Mouse (Mus musculus): ENCODE results near the gene Sgcg. TPM values are rescaled to one million over a fixed set of nuclear protein-coding genes. Genes with fewer than 3 reads are reported as not detected.

The Sgcg gene
- polyA plus RNA-seq, 1 experiment from 2014 or later: 1.7 TPM

- no peak overlapping the region for H3K4me2 ChIP-seq (ENCODE audit: low read depth, severe bottlenecking)
- no peaks in the 10 kb centered on the region for H3K27me3 ChIP-seq (ENCODE audit: control insufficient read depth, insufficient read depth, low read length)
- no peaks in the 10 kb centered on the region for H3K36me3 ChIP-seq (ENCODE audit: control insufficient read depth, insufficient read depth, low read length)
- H3K27ac ChIP-seq (replicated peaks; ENCODE audit: low read depth, low read length): no peak overlapping the region
- DNase-seq (ENCODE audit: low spot score) (no peak), ATAC-seq (ENCODE audit: insufficient number of reproducible peaks, low FRiP score, low TSS enrichment, low read depth) (no peak)
- 74% methylated on average over 1 of the region's 1 CpGs for WGBS
- peaks cover 7% of the 10 kb centered on the region; the same call in 1 of the 2 replicates for H3K4me1 ChIP-seq (ENCODE audit: control insufficient read depth, insufficient read depth, low read length)
- H3K9me3 ChIP-seq (ENCODE audit: control insufficient read depth, low read length): no peaks in the 10 kb centered on the region; the same call in 1 of the 2 replicates
- no peak overlapping the region for H3K9ac ChIP-seq (ENCODE audit: low read length)
- H3K4me3 ChIP-seq (ENCODE audit: low read depth, low read length): no peak overlapping the region
Measured at GRCm38 (mm10) chr14:61226151-61226550, 32.1 kb downstream of the Sgcg start.

GRCm38 (mm10) chr14:61224387-61225077 lies 33.8 kb downstream of the Sgcg start:
- no peaks in the 10 kb centered on the region; the same call in 1 of the 2 replicates for H3K9me3 ChIP-seq (ENCODE audit: control insufficient read depth, low read length)
- H3K4me1 ChIP-seq (ENCODE audit: control insufficient read depth, insufficient read depth, low read length): peaks cover 7% of the 10 kb centered on the region; the same call in 1 of the 2 replicates
- H3K4me2 ChIP-seq (ENCODE audit: low read depth, severe bottlenecking): no peak overlapping the region
- H3K27me3 ChIP-seq (ENCODE audit: control insufficient read depth, insufficient read depth, low read length): no peaks in the 10 kb centered on the region
- no peak overlapping the region for H3K9ac ChIP-seq (ENCODE audit: low read length)
- DNase-seq (ENCODE audit: low spot score): no peak
- no peak overlapping the region for H3K4me3 ChIP-seq (ENCODE audit: low read depth, low read length)
- no peak overlapping the region for H3K27ac ChIP-seq (replicated peaks; ENCODE audit: low read depth, low read length)
- 89% methylated on average over 5 of the region's 5 CpGs for WGBS
- ATAC-seq (ENCODE audit: insufficient number of reproducible peaks, low FRiP score, low TSS enrichment, low read depth): no peak
- no peaks in the 10 kb centered on the region for H3K36me3 ChIP-seq (ENCODE audit: control insufficient read depth, insufficient read depth, low read length)

GRCm38 (mm10) chr14:61223740-61224139 lies 34.5 kb downstream of the Sgcg start:
- Histone ChIP-seq H3K4me3 (ENCODE audit: low read depth, low read length) (no peak overlapping the region), H3K4me1 (ENCODE audit: control insufficient read depth, insufficient read depth, low read length) (peaks cover 7% of the 10 kb centered on the region; the same call in 1 of the 2 replicates), H3K27me3 (ENCODE audit: control insufficient read depth, insufficient read depth, low read length) (no peaks in the 10 kb centered on the region), H3K9me3 (ENCODE audit: control insufficient read depth, low read length) (no peaks in the 10 kb centered on the region; the same call in 1 of the 2 replicates), H3K27ac (replicated peaks; ENCODE audit: low read depth, low read length) (no peak overlapping the region), H3K4me2 (ENCODE audit: low read depth, severe bottlenecking) (no peak overlapping the region), H3K36me3 (ENCODE audit: control insufficient read depth, insufficient read depth, low read length) (no peaks in the 10 kb centered on the region), H3K9ac (ENCODE audit: low read length) (no peak overlapping the region)
- ATAC-seq (ENCODE audit: insufficient number of reproducible peaks, low FRiP score, low TSS enrichment, low read depth): 0 out of 2 replicates have a peak, but pooled peaks have one; percentile 54
- DNase-seq (ENCODE audit: low spot score): peak; percentile 67
- 42% methylated on average over 4 of the region's 4 CpGs for WGBS

DNA sequence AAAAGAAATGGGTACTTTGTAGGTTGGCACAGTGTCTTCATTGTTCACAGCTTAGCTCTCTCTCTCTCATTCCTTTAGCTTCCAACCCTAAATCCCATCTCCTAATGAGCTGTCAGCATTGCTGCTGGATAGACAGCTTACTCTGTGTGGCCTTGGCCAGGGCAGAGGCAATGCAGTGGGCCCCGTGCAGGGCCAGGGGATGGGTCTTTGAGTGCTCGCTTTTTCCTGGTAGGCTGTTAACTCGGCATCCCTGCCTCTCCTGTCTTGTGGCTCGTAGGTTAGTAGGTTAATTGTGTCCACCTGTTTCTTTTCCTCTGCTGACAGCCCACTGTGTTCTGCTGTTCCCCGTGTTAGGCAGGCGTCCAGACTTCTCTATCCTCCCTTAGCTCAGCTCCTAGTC lies 35.8 kb downstream of the Sgcg start:
- WGBS: 14% methylated on average over 6 of the region's 6 CpGs
- no peak overlapping the region for H3K27ac ChIP-seq (replicated peaks; ENCODE audit: low read depth, low read length)
- DNase-seq (ENCODE audit: low spot score): peak; percentile 33

GRCm38 (mm10) chr14:61221166-61221565 lies 37.1 kb downstream of the Sgcg start:
- Histone ChIP-seq H3K4me1 (ENCODE audit: control insufficient read depth, insufficient read depth, low read length) (peaks cover 7% of the 10 kb centered on the region; the same call in 1 of the 2 replicates), H3K27ac (replicated peaks; ENCODE audit: low read depth, low read length) (no peak overlapping the region), H3K9ac (ENCODE audit: low read length) (no peak overlapping the region), H3K4me2 (ENCODE audit: low read depth, severe bottlenecking) (no peak overlapping the region), H3K9me3 (ENCODE audit: control insufficient read depth, low read length) (no peaks in the 10 kb centered on the region; the same call in 1 of the 2 replicates), H3K27me3 (ENCODE audit: control insufficient read depth, insufficient read depth, low read length) (no peaks in the 10 kb centered on the region), H3K36me3 (ENCODE audit: control insufficient read depth, insufficient read depth, low read length) (no peaks in the 10 kb centered on the region), H3K4me3 (ENCODE audit: low read depth, low read length) (no peak overlapping the region)
- DNase-seq (ENCODE audit: low spot score) (no peak), ATAC-seq (ENCODE audit: insufficient number of reproducible peaks, low FRiP score, low TSS enrichment, low read depth) (no peak)
- WGBS: 49% methylated on average over 5 of the region's 5 CpGs

More for the DNA sequence above, 35.8 kb downstream of the Sgcg start:
- Histone ChIP-seq H3K9ac (ENCODE audit: low read length) (no peak overlapping the region), H3K4me2 (ENCODE audit: low read depth, severe bottlenecking) (no peak overlapping the region), H3K4me1 (ENCODE audit: control insufficient read depth, insufficient read depth, low read length) (peaks cover 7% of the 10 kb centered on the region; the same call in 1 of the 2 replicates), H3K4me3 (ENCODE audit: low read depth, low read length) (no peak overlapping the region), H3K36me3 (ENCODE audit: control insufficient read depth, insufficient read depth, low read length) (no peaks in the 10 kb centered on the region), H3K9me3 (ENCODE audit: control insufficient read depth, low read length) (no peaks in the 10 kb centered on the region; the same call in 1 of the 2 replicates), H3K27me3 (ENCODE audit: control insufficient read depth, insufficient read depth, low read length) (no peaks in the 10 kb centered on the region)
- no peak for ATAC-seq (ENCODE audit: insufficient number of reproducible peaks, low FRiP score, low TSS enrichment, low read depth)

DNA sequence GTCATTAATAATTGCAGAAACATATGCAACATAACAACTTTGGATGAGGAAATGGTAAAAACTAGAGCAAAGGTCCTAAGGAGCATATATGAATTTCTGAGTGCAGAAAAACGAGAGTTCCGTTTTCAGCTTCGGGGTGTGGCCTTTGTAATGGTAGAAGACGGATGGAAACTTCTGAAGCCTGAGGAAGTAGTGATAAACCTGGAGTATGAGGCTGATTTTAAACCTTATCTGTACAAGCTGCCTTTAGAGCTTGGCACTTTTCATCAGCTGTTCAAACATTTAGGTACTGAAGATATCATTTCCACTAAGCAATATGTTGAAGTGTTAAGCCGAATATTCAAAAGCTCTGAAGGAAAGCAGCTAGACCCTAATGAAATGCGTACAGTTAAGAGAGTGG lies 46.5 kb downstream of the Sgcg start:
- H3K27ac ChIP-seq (replicated peaks; ENCODE audit: low read depth, low read length): no peak overlapping the region
- H3K27me3 ChIP-seq (ENCODE audit: control insufficient read depth, insufficient read depth, low read length): no peaks in the 10 kb centered on the region
- no peak for DNase-seq (ENCODE audit: low spot score)
- WGBS: 92% methylated on average over 6 of the region's 6 CpGs
- ATAC-seq (ENCODE audit: insufficient number of reproducible peaks, low FRiP score, low TSS enrichment, low read depth): no peak
- no peak overlapping the region for H3K9ac ChIP-seq (ENCODE audit: low read length)
- no peaks in the 10 kb centered on the region for H3K4me1 ChIP-seq (ENCODE audit: control insufficient read depth, insufficient read depth, low read length)
- no peak overlapping the region for H3K4me2 ChIP-seq (ENCODE audit: low read depth, severe bottlenecking)
- H3K4me3 ChIP-seq (ENCODE audit: low read depth, low read length): no peak overlapping the region
- no peaks in the 10 kb centered on the region for H3K9me3 ChIP-seq (ENCODE audit: control insufficient read depth, low read length)
- no peaks in the 10 kb centered on the region for H3K36me3 ChIP-seq (ENCODE audit: control insufficient read depth, insufficient read depth, low read length)

GRCm38 (mm10) chr14:61210111-61210510 lies 48.2 kb downstream of the Sgcg start:
- Histone ChIP-seq H3K27me3 (ENCODE audit: control insufficient read depth, insufficient read depth, low read length) (no peaks in the 10 kb centered on the region), H3K27ac (replicated peaks; ENCODE audit: low read depth, low read length) (no peak overlapping the region), H3K4me2 (ENCODE audit: low read depth, severe bottlenecking) (no peak overlapping the region), H3K36me3 (ENCODE audit: control insufficient read depth, insufficient read depth, low read length) (no peaks in the 10 kb centered on the region; the same call in 1 of the 2 replicates), H3K9ac (ENCODE audit: low read length) (no peak overlapping the region), H3K4me1 (ENCODE audit: control insufficient read depth, insufficient read depth, low read length) (no peaks in the 10 kb centered on the region), H3K9me3 (ENCODE audit: control insufficient read depth, low read length) (no peaks in the 10 kb centered on the region), H3K4me3 (ENCODE audit: low read depth, low read length) (no peak overlapping the region)
- 94% methylated on average over 5 of the region's 5 CpGs for WGBS
- DNase-seq (ENCODE audit: low spot score): no peak
- ATAC-seq (ENCODE audit: insufficient number of reproducible peaks, low FRiP score, low TSS enrichment, low read depth): no peak

GRCm38 (mm10) chr14:61194416-61194815 lies 63.9 kb downstream of the Sgcg start:
- DNase-seq (ENCODE audit: low spot score) (no peak), ATAC-seq (ENCODE audit: insufficient number of reproducible peaks, low FRiP score, low TSS enrichment, low read depth) (no peak)
- peaks cover 2% of the 10 kb centered on the region; the same call in 1 of the 2 replicates for H3K36me3 ChIP-seq (ENCODE audit: control insufficient read depth, insufficient read depth, low read length)
- WGBS: 91% methylated on average over 4 of the region's 4 CpGs
- no peak overlapping the region for H3K4me2 ChIP-seq (ENCODE audit: low read depth, severe bottlenecking)
- H3K9ac ChIP-seq (ENCODE audit: low read length): no peak overlapping the region
- H3K27ac ChIP-seq (replicated peaks; ENCODE audit: low read depth, low read length): no peak overlapping the region
- H3K27me3 ChIP-seq (ENCODE audit: control insufficient read depth, insufficient read depth, low read length): no peaks in the 10 kb centered on the region
- no peak overlapping the region for H3K4me3 ChIP-seq (ENCODE audit: low read depth, low read length)
- no peaks in the 10 kb centered on the region for H3K4me1 ChIP-seq (ENCODE audit: control insufficient read depth, insufficient read depth, low read length)
- no peaks in the 10 kb centered on the region for H3K9me3 ChIP-seq (ENCODE audit: control insufficient read depth, low read length)

Data from limb, embryonic 11.5 days (tissue).